Mouse (Mus musculus) heart, adult 2 months (tissue): Measurements from ENCODE around the gene Reck. TPM values are rescaled to one million over a fixed set of nuclear protein-coding genes. Genes with fewer than 3 reads are reported as not detected.

Experiments used
- DNase-seq, 2 experiments: peaks; one replicate each; pipeline ENCODE4 v3.0.0; 2021
- H3K27ac ChIP-seq: fragments of 200-600 bp; 2 replicates; pipeline ENCODE4 v1.8.1; 2022
- H3K27me3 ChIP-seq: fragments of 200-500 bp; 2 replicates; pipeline ENCODE4 v1.6.1; 2012; ENCODE audit warnings: mild to moderate bottlenecking, low read length, inconsistent platforms, mixed read lengths; ENCODE audit not compliant: control insufficient read depth, insufficient read depth
- H3K36me3 ChIP-seq: fragments of 200-500 bp; 2 replicates; pipeline ENCODE4 v1.6.1; 2012; ENCODE audit warnings: low read length, inconsistent platforms; ENCODE audit not compliant: control insufficient read depth, insufficient read depth
- H3K4me1 ChIP-seq: fragments of 200-500 bp; 2 replicates; pipeline ENCODE4 v1.6.1; 2011; ENCODE audit warnings: low read length; ENCODE audit not compliant: control insufficient read depth, insufficient read depth
- H3K4me3 ChIP-seq: fragments of 200-600 bp; 2 replicates; pipeline ENCODE4 v1.8.1; 2022
- H3K79me2 ChIP-seq: fragments of 200-500 bp; replicated peaks from 2 replicates; pipeline ENCODE4 v1.6.1; 2012; ENCODE audit warnings: mild to moderate bottlenecking, inconsistent platforms, low read length, moderate library complexity, mixed read lengths; ENCODE audit not compliant: control insufficient read depth, insufficient read depth
- H3K9ac ChIP-seq: fragments of 200-500 bp; 2 replicates; pipeline ENCODE4 v1.6.1; 2012; ENCODE audit warnings: low read depth, mild to moderate bottlenecking, control low read depth, inconsistent platforms, low read length, mixed read lengths
- CTCF ChIP-seq: fragments of 200-600 bp; IDR thresholded peaks from 2 replicates; pipeline ENCODE4 v1.8.1; 2022; ENCODE audit warnings: antibody characterized with exemption, mild to moderate bottlenecking, moderate library complexity
- EP300 ChIP-seq: fragments of 200-500 bp; IDR thresholded peaks from 2 replicates; pipeline ENCODE4 v1.6.1; 2011; ENCODE audit warnings: low read depth, low read length, control low read depth; ENCODE audit not compliant: insufficient read depth
- POLR2A ChIP-seq: fragments of 200-500 bp; IDR thresholded peaks from 2 replicates; pipeline ENCODE4 v1.6.1; 2011; ENCODE audit warnings: mild to moderate bottlenecking, low read depth, low read length, control low read depth; ENCODE audit not compliant: insufficient read depth
- WGBS: fragments of 180-500 bp; shearing (Covaris S2); methylation state at CpG from one replicate; pipeline ENCODE4 v1.1.7; 2018; 5-methylcytosine and 5-hydroxymethylcytosine counted together
- intact Hi-C: fragments of 180-260 bp; cut with DNase I; formaldehyde crosslinking; loops from one replicate; pipeline ENCODE4 v1.15.1; 2025
- polyA plus RNA-seq: library from polyadenylated mRNA; depleted of rRNA; stranded (reverse); fragments of >200 nt; gene quantifications from 2 replicates; pipeline ENCODE4 v1.2.3, GENCODE M21; 2012; rRNA removed
- total RNA-seq, 2 experiments: library from RNA; stranded (reverse); gene quantifications; 2 replicates each; pipeline ENCODE4 v1.2.3; 2021

The Reck gene
- total and polyA plus RNA-seq, 3 experiments: 5.4 to 6.4 (median 5.6) TPM

DNA sequence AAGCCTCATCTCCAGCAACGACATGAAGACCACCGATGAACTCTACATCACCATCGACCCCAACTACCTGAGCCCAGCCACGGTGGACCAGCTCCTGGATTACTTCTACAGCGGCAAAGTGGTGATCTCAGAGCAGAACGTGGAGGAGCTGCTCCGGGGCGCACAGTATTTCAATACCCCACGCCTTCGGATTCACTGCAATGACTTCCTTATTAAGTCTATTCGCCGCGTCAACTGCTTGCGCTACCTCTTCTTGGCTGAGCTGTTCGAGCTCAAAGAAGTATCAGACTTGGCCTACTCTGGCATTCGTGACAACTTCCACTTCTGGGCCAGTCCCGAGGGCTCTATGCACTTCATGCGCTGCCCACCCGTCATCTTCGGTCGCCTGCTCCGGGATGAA, 108.4 kb downstream of the Reck start:
- TF ChIP-seq POLR2A (no peak), CTCF (no peak), EP300 (no peak)
- intact Hi-C loops: loop anchor here (10.0 kb wide), 1 partner anchor 239 kb away; no protein-coding TSS in a partner anchor
- 90% methylated on average over 22 of the region's 22 CpGs for WGBS

DNA sequence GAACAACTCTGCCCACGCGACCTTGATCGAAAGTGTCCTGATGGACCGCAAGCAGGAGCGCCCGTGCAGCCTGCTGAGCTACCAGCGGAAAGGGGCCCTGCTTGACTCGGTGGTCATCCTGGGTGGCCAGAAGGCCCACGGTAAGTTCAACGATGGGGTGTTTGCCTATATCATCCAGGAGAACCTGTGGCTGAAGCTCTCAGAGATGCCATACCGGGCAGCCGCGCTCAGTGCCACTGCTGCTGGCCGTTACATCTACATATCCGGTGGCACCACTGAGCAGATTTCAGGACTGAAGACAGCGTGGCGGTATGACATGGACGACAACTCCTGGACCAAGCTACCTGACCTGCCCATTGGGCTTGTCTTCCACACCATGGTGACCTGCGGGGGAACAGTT, 109.0 kb downstream of the Reck start:
- 92% methylated on average over 19 of the region's 19 CpGs for WGBS
- DNase-seq: no peak
- H3K27me3 ChIP-seq: no peaks in the 10 kb centered on the region
- H3K4me3 ChIP-seq: no peak overlapping the region
- no peak overlapping the region for H3K9ac ChIP-seq
- H3K79me2 ChIP-seq: no peaks in the 10 kb centered on the region
- TF ChIP-seq EP300 (no peak), CTCF (no peak)
- H3K36me3 ChIP-seq: no peaks in the 10 kb centered on the region
- H3K4me1 ChIP-seq: peaks cover 8% of the 10 kb centered on the region
- intact Hi-C loops: loop anchor here (10.0 kb wide), 1 partner anchor 240 kb away; no protein-coding TSS in a partner anchor
- H3K27ac ChIP-seq: no peak overlapping the region

More for the DNA sequence above, 108.4 kb downstream of the Reck start:
- Histone ChIP-seq H3K36me3 (no peaks in the 10 kb centered on the region), H3K27ac (no peak overlapping the region), H3K4me1 (peaks cover 13% of the 10 kb centered on the region), H3K27me3 (no peaks in the 10 kb centered on the region), H3K9ac (no peak overlapping the region), H3K4me3 (no peak overlapping the region), H3K79me2 (no peaks in the 10 kb centered on the region)
- no peak for DNase-seq

DNA sequence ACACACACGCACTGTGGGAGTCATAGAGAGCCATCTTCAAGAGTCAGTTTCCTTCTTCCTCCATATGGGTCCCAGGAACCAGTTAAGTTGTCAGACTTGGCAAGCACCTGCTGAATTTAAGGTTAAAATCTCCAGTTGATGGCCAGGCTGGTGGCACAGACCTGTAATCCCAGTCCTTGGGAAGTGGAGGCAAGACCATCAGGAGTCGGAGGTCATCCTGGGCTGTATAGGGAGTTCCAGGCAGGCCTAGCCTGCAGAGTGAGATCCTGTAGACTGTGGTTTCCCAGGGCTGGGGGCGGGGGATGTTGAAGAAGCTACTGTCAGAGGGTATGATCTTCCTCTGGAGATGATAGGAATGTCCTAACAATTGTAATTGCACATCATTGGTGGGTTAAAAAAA, 113.6 kb downstream of the Reck start:
- Histone ChIP-seq H3K9ac (no peak overlapping the region), H3K27me3 (no peaks in the 10 kb centered on the region), H3K36me3 (no peaks in the 10 kb centered on the region), H3K4me1 (no peaks in the 10 kb centered on the region), H3K27ac (no peak overlapping the region), H3K4me3 (no peak overlapping the region), H3K79me2 (no peaks in the 10 kb centered on the region)
- intact Hi-C loops: loop anchor here (10.0 kb wide), 1 partner anchor 244 kb away; no protein-coding TSS in a partner anchor
- TF ChIP-seq POLR2A (no peak), CTCF (no peak), EP300 (no peak)
- 93% methylated on average over 3 of the region's 3 CpGs for WGBS
- DNase-seq: no peak

GRCm38 (mm10) chr4:43993072-43993471, 117.7 kb downstream of the Reck start:
- H3K79me2 ChIP-seq: no peaks in the 10 kb centered on the region
- no peak overlapping the region for H3K4me3 ChIP-seq
- 90% methylated on average over 11 of the region's 11 CpGs for WGBS
- no peak overlapping the region for H3K9ac ChIP-seq
- no peaks in the 10 kb centered on the region for H3K4me1 ChIP-seq
- no peak overlapping the region for H3K27ac ChIP-seq
- H3K36me3 ChIP-seq: no peaks in the 10 kb centered on the region
- intact Hi-C loops: no loop called here
- no peak for DNase-seq
- TF ChIP-seq CTCF (no peak), POLR2A (no peak), EP300 (no peak)
- H3K27me3 ChIP-seq: no peaks in the 10 kb centered on the region

- WGBS: 63% methylated on average over 2 of the region's 2 CpGs
- no peaks in the 10 kb centered on the region for H3K27me3 ChIP-seq
- H3K4me1 ChIP-seq: no peaks in the 10 kb centered on the region
- no peaks in the 10 kb centered on the region for H3K36me3 ChIP-seq
- H3K79me2 ChIP-seq: no peaks in the 10 kb centered on the region
- TF ChIP-seq POLR2A (no peak), EP300 (no peak), CTCF (no peak)
- no peak overlapping the region for H3K27ac ChIP-seq
- H3K9ac ChIP-seq: no peak overlapping the region
- no peak for DNase-seq
- intact Hi-C loops: no loop called here
- H3K4me3 ChIP-seq: no peak overlapping the region
These were observed 119.0 kb downstream of the Reck start for GRCm38 (mm10) chr4:43994342-43994741.

Other genes with a start within 250 kb of the Reck start
- gene Npr2, start 243.6 kb upstream of the Reck start, total RNA-seq: 10 to 100 TPM; 35.9 to 43.4 TPM
- 57.0 and 63.0 TPM in 2 replicates for gene Npr2, start 243.6 kb upstream of the Reck start, polyA plus RNA-seq
- under 1 TPM in 1 of 2 experiments, not detected in 1; 0.29 TPM for gene Spag8, start 221.9 kb upstream of the Reck start, total RNA-seq
- 0.44 and 2.0 TPM in 2 replicates for gene Spag8, start 221.9 kb upstream of the Reck start, polyA plus RNA-seq
- gene Hint2, start 219.1 kb upstream of the Reck start, total RNA-seq: 100 to 1,000 TPM; 143 to 155 TPM
- 165 and 201 TPM in 2 replicates for gene Hint2, start 219.1 kb upstream of the Reck start, polyA plus RNA-seq
- gene Tmem8b, start 206.6 kb upstream of the Reck start, total RNA-seq: 10 to 100 TPM; 17.9 to 18.2 TPM
- 21.1 and 22.2 TPM in 2 replicates for gene Tmem8b, start 206.6 kb upstream of the Reck start, polyA plus RNA-seq
- under 1 TPM; 0.16 to 0.43 TPM for gene Fam221b, start 206.4 kb upstream of the Reck start, total RNA-seq
- gene Fam221b, start 206.4 kb upstream of the Reck start, polyA plus RNA-seq: 0.18 and 0.35 TPM in 2 replicates
- gene Olfr70, start 174.7 kb upstream of the Reck start, total RNA-seq: not detected
- not detected in 2 replicates for gene Olfr70, start 174.7 kb upstream of the Reck start, polyA plus RNA-seq
- not detected for gene Olfr71, start 165.3 kb upstream of the Reck start, total RNA-seq
- not detected in 2 replicates for gene Olfr71, start 165.3 kb upstream of the Reck start, polyA plus RNA-seq
- 1 to 10 TPM; 4.0 to 4.7 TPM for gene Hrct1, start 148.3 kb upstream of the Reck start, total RNA-seq
- gene Hrct1, start 148.3 kb upstream of the Reck start, polyA plus RNA-seq: 8.8 and 10.7 TPM in 2 replicates
- gene Spaar, start 145.5 kb upstream of the Reck start, total RNA-seq: 1 to 10 TPM; 4.4 to 4.8 TPM
- 5.2 and 7.8 TPM in 2 replicates for gene Spaar, start 145.5 kb upstream of the Reck start, polyA plus RNA-seq
- not detected for gene Olfr159, start 104.5 kb upstream of the Reck start, total RNA-seq
- not detected in 2 replicates for gene Olfr159, start 104.5 kb upstream of the Reck start, polyA plus RNA-seq
- gene Olfr156, start 51.6 kb upstream of the Reck start, total RNA-seq: not detected
- not detected in 2 replicates for gene Olfr156, start 51.6 kb upstream of the Reck start, polyA plus RNA-seq
- not detected for gene Olfr157, start 35.3 kb upstream of the Reck start, total RNA-seq
- gene Olfr157, start 35.3 kb upstream of the Reck start, polyA plus RNA-seq: not detected in 2 replicates
- not detected for gene Olfr155, start 24.0 kb upstream of the Reck start, total RNA-seq
- gene Olfr155, start 24.0 kb upstream of the Reck start, polyA plus RNA-seq: not detected in 2 replicates
- 1 to 10 TPM; 2.1 to 5.3 TPM for gene Glipr2, start 81.9 kb downstream of the Reck start, total RNA-seq
- gene Glipr2, start 81.9 kb downstream of the Reck start, polyA plus RNA-seq: 5.2 and 6.9 TPM in 2 replicates
- gene Ccin, start 108.0 kb downstream of the Reck start, total RNA-seq: not detected
- gene Ccin, start 108.0 kb downstream of the Reck start, polyA plus RNA-seq: 0.15 and 0.16 TPM in 2 replicates
- 10 to 100 TPM; 75.8 to 78.6 TPM for gene Clta, start 128.9 kb downstream of the Reck start, total RNA-seq
- 64.6 and 68.4 TPM in 2 replicates for gene Clta, start 128.9 kb downstream of the Reck start, polyA plus RNA-seq
- 10 to 100 TPM; 24.5 to 27.7 TPM for gene Gne, start 208.6 kb downstream of the Reck start, total RNA-seq
- gene Gne, start 208.6 kb downstream of the Reck start, polyA plus RNA-seq: 12.9 and 17.8 TPM in 2 replicates